Mouse (Mus musculus) intestine, embryonic 14.5 days (tissue): ENCODE measurements at regions not wholly inside any gene's neighbourhood (a gene's known extent, or its start where the extent isn't known, plus 50 kb on each side); places are given as distances from the start of the nearest gene placed in this dataset.

Experiments used
- ATAC-seq: fragments of 200-750 bp; cut with Nextera tagmentation; replicated peaks from 2 replicates; pipeline ENCODE4 v1.8.0; 2017; ENCODE audit warnings: low read depth, moderate number of reproducible peaks, moderate TSS enrichment, moderate library complexity; ENCODE audit not compliant: low FRiP score, low TSS enrichment
- DNase-seq: peaks from one replicate; pipeline ENCODE4 v3.0.0-alpha.2; 2018; ENCODE audit warnings: low spot score
- H3K27ac ChIP-seq: fragments of 300-500 bp; sonication (generic); 2 replicates; pipeline ENCODE4 v1.5.1; 2014; ENCODE audit warnings: low read depth, mild to moderate bottlenecking, control low read depth
- H3K27me3 ChIP-seq: fragments of 300-500 bp; sonication (generic); replicated peaks from 2 replicates; pipeline ENCODE4 v1.6.1; 2014; ENCODE audit warnings: low read length, control low read depth; ENCODE audit not compliant: control insufficient read depth, insufficient read depth
- H3K36me3 ChIP-seq: fragments of 300-500 bp; sonication (generic); 2 replicates; pipeline ENCODE4 v1.6.1; 2014; ENCODE audit warnings: low read length, control low read depth; ENCODE audit not compliant: control insufficient read depth, insufficient read depth
- H3K4me1 ChIP-seq: fragments of 300-500 bp; sonication (generic); replicated peaks from 2 replicates; pipeline ENCODE4 v1.6.1; 2014; ENCODE audit warnings: low read length, control low read depth, mixed read lengths; ENCODE audit not compliant: control insufficient read depth, insufficient read depth
- H3K4me2 ChIP-seq: fragments of 300-500 bp; sonication (generic); 2 replicates; pipeline ENCODE4 v1.6.1; 2014; ENCODE audit warnings: low read length
- H3K4me3 ChIP-seq: fragments of 300-500 bp; sonication (generic); 2 replicates; pipeline ENCODE4 v1.5.1; 2014; ENCODE audit warnings: low read depth, low read length, control low read depth, mixed read lengths
- H3K9ac ChIP-seq: fragments of 300-500 bp; sonication (generic); 2 replicates; pipeline ENCODE4 v1.6.1; 2014; ENCODE audit warnings: mild to moderate bottlenecking, low read length
- H3K9me3 ChIP-seq: fragments of 300-500 bp; sonication (generic); 2 replicates; pipeline ENCODE4 v1.6.1; 2016; ENCODE audit warnings: low read length, control low read depth; ENCODE audit not compliant: control insufficient read depth
- WGBS: fragments of 180-500 bp; shearing (Covaris S2); extraction: QIAGEN DNeasy Blood & Tissue Kit; methylation state at CpG from one replicate; pipeline ENCODE4 v1.1.7; 2014; 5-methylcytosine and 5-hydroxymethylcytosine counted together

GRCm38 (mm10) chr6:99824808-99825207, 98.6 kb upstream of the Prok2 start:
- Histone ChIP-seq H3K9me3 (no peaks in the 10 kb centered on the region), H3K4me3 (no peak overlapping the region), H3K27ac (no peak overlapping the region), H3K4me1 (no peaks in the 10 kb centered on the region), H3K4me2 (no peak overlapping the region), H3K27me3 (no peaks in the 10 kb centered on the region), H3K36me3 (no peaks in the 10 kb centered on the region), H3K9ac (no peak overlapping the region)
- WGBS, result 50% methylated on average over 6 of the region's 6 CpGs
- DNase-seq, result no peak
- ATAC-seq, result no peak

DNA sequence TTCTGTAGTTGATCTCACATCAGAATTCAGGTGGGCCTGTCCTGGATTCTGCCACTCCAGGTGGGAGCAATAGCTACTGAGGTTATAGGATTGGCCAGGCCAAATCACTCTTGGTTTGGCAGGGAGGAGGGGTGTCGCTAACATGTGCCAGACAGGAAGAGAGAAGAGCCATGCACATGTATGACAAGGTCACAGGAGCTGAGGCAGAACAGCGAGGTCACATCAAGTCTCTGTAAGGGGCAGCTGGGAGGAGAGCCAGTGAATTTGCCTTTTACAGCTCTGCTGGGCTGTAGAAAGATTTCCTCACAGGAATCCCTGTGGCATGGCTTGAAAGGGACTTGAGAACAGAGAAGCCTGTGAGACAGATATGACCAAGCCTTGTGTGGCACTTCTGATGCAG, 96.3 kb upstream of the Prok2 start:
- Histone ChIP-seq H3K4me2 (no peak overlapping the region), H3K4me1 (no peaks in the 10 kb centered on the region)
- no peak for ATAC-seq

DNA sequence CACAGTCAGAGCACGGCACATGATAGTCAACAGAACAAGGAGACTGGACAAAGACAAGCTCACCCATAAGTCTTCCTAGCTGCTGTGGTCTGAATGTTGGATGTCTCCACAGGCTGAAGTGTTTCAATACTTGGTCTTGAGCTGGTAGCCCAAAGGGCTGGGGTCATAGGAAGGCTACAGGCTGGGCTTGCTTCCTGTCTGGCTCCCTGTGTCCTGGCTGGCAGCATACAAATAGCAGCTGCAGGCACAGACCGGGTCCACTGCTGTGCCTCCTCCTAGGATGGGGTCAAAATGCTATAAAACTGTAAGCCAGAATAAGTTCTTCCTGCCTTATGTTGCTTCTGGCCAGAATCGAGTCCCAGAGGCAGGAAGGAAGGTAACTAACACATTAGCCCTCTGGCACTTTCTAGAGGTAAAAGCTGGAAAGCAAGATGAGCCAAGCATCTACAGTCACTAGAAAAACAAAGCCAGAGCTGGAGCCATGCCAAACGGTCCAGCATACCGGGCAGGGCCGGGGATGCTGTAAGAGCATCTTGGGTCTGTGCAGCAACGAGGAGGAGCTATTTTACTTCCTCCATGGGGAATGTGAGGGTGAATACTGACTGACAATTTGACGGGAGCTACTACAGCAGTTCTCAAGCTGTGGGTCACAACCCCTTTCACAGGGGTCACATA, 93.2 kb upstream of the Prok2 start:
- H3K9me3 ChIP-seq, result no peaks in the 10 kb centered on the region
- H3K27me3 ChIP-seq, result no peaks in the 10 kb centered on the region
- no peak overlapping the region for H3K27ac ChIP-seq
- no peak overlapping the region for H3K9ac ChIP-seq
- ATAC-seq (no peak), DNase-seq (no peak)
- no peak overlapping the region for H3K4me3 ChIP-seq
- no peak overlapping the region for H3K4me2 ChIP-seq
- H3K36me3 ChIP-seq, result no peaks in the 10 kb centered on the region
- WGBS, result 41% methylated on average over 8 of the region's 8 CpGs
- no peaks in the 10 kb centered on the region for H3K4me1 ChIP-seq

More for the DNA sequence above, 96.3 kb upstream of the Prok2 start:
- H3K9me3 ChIP-seq, result no peaks in the 10 kb centered on the region
- WGBS, result 72% methylated on average over 2 of the region's 2 CpGs
- H3K9ac ChIP-seq, result no peak overlapping the region
- no peak overlapping the region for H3K27ac ChIP-seq
- H3K36me3 ChIP-seq, result no peaks in the 10 kb centered on the region
- H3K27me3 ChIP-seq, result no peaks in the 10 kb centered on the region
- DNase-seq, result no peak
- H3K4me3 ChIP-seq, result no peak overlapping the region

DNA sequence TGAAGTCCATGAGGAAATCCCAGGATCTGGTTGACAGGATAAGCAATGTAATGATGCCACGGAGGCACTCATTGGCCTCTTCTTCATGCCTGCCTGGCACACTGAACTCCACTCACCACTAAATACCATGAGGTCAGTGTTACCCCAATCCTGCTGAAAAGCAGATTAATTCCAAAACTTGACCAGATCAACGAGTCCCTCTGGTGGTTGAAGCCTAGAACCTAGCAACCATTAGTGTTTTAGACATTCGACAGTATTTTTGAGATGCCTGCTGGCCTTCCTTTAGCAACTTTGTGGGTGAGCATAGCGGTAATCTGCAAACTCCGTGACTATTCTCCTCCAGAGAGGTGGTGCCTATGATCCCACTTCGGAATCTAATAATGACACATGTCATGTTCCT, 92.3 kb upstream of the Prok2 start:
- ATAC-seq, result no peak
- H3K4me3 ChIP-seq, result no peak overlapping the region
- no peak overlapping the region for H3K4me2 ChIP-seq
- H3K27me3 ChIP-seq, result no peaks in the 10 kb centered on the region
- no peak overlapping the region for H3K27ac ChIP-seq
- DNase-seq, result no peak
- no peak overlapping the region for H3K9ac ChIP-seq
- WGBS, result 86% methylated on average over 6 of the region's 6 CpGs
- no peaks in the 10 kb centered on the region for H3K36me3 ChIP-seq
- H3K9me3 ChIP-seq, result no peaks in the 10 kb centered on the region
- no peaks in the 10 kb centered on the region for H3K4me1 ChIP-seq

- WGBS, result 87% methylated on average over 1 of the region's 1 CpGs
These were observed 91.1 kb upstream of the Prok2 start for GRCm38 (mm10) chr6:99817245-99817644.

DNA sequence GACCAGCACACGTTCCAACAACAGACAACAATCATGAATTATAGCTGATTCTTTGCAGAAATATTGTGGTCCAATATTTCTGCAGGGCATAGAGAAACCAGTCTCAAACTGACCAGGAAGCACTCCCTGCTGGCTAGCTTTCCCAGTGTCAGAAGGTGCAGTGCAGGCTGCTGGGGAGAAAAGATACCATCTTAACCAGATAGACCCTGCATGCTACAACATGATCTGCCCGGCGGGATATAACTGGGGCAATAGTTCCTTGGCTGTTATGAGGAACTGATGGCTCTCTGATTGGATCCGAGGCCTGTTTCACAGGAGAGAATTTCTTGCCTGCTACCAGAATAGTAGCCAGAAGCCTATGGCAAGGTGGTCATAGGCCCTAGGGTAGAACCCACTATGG, 86.9 kb upstream of the Prok2 start:
- ATAC-seq, result no peak

More at GRCm38 (mm10) chr6:99817245-99817644, 91.1 kb upstream of the Prok2 start:
- Histone ChIP-seq H3K4me3 (no peak overlapping the region), H3K4me1 (no peaks in the 10 kb centered on the region), H3K27me3 (no peaks in the 10 kb centered on the region), H3K36me3 (no peaks in the 10 kb centered on the region), H3K4me2 (no peak overlapping the region), H3K9ac (no peak overlapping the region), H3K27ac (no peak overlapping the region), H3K9me3 (no peaks in the 10 kb centered on the region)
- ATAC-seq, result no peak
- no peak for DNase-seq

DNA sequence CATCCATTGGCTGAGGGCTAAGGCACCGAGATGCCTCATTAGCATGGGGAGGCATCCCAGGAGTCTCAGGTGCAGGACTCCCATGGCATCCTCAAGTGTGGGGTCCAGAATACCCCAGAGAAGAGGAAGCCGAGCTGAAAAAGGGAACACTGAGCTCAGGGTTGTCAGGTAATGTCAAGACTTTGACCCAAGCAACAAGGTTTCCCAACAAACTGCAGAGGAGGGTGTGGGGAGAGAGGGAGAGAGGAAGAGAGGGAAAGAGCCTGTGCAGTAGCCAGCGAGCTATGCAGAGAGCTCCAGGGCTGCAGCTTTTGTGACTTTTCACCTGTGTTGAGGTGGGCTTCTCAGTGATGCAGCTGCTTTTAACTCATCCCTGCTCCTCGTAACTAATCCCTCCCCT, 85.7 kb upstream of the Prok2 start:
- ATAC-seq (no peak), DNase-seq (no peak)
- H3K4me1 ChIP-seq, result no peaks in the 10 kb centered on the region
- no peak overlapping the region for H3K4me3 ChIP-seq
- H3K4me2 ChIP-seq, result no peak overlapping the region
- WGBS, result 80% methylated on average over 4 of the region's 4 CpGs
- peaks cover 1% of the 10 kb centered on the region for H3K9me3 ChIP-seq
- H3K9ac ChIP-seq, result no peak overlapping the region
- H3K27ac ChIP-seq, result no peak overlapping the region
- no peaks in the 10 kb centered on the region for H3K36me3 ChIP-seq
- no peaks in the 10 kb centered on the region for H3K27me3 ChIP-seq

More for the DNA sequence above, 86.9 kb upstream of the Prok2 start:
- 77% methylated on average over 4 of the region's 4 CpGs for WGBS
- no peak overlapping the region for H3K4me2 ChIP-seq
- DNase-seq, result no peak
- H3K36me3 ChIP-seq, result no peaks in the 10 kb centered on the region
- H3K9ac ChIP-seq, result no peak overlapping the region
- H3K27me3 ChIP-seq, result no peaks in the 10 kb centered on the region
- no peaks in the 10 kb centered on the region for H3K4me1 ChIP-seq
- H3K4me3 ChIP-seq, result no peak overlapping the region
- no peaks in the 10 kb centered on the region for H3K9me3 ChIP-seq
- no peak overlapping the region for H3K27ac ChIP-seq

DNA sequence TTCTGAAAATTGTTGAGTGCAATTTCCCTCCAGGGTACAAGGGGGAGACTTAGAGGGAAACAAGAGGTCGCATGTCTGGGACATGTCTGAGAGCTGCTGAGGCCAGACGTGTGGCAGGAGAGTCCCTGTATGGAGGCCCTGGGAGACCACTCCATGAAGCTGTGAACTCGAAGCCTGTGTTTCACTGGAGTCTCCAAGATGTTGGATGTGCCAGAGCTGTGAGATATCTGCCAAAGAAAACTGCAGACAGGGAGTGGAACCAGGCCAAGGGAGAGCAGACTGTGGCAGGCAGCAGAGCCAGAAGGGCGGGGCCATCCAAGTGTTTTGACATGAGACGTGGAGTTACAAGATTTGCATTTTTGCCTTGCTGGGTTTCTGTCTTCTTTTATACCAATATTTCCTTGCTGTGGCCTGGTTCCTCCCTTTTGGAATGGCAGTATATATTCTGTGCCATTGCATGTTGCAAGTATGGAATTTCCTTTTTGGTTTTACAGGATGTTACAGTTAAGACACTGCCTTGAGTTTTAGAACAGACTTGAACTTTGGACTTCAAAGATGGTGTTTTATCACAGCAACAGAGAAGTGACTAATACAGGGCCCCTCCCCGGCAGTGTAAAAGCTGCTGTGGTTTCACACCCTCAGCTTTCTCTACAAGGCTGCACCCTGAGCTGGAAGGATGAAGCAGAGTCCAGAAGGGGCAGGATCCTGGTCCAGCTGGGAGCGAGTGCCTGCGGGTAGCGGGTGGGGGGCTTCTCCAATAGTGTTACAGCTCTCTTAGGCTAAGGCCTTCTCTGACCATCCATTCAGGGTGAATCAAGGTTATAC, 85.0 kb upstream of the Prok2 start:
- DNase-seq, result peak; percentile 60
- no peak overlapping the region for H3K27ac ChIP-seq
- no peak overlapping the region for H3K4me2 ChIP-seq
- H3K36me3 ChIP-seq, result no peaks in the 10 kb centered on the region
- no peak overlapping the region for H3K9ac ChIP-seq
- no peaks in the 10 kb centered on the region for H3K4me1 ChIP-seq
- H3K27me3 ChIP-seq, result no peaks in the 10 kb centered on the region
- peak; percentile 88 for ATAC-seq
- no peak overlapping the region for H3K4me3 ChIP-seq
- H3K9me3 ChIP-seq, result peaks cover 6% of the 10 kb centered on the region
- WGBS, result 51% methylated on average over 9 of the region's 9 CpGs
